Mouse (Mus musculus) hindbrain, embryonic 12.5 days (tissue): ENCODE data around the gene Clip4. TPM values are rescaled to one million over a fixed set of nuclear protein-coding genes. Genes with fewer than 3 reads are reported as not detected.

Source experiments
- ATAC-seq: fragments of 200-750 bp; cut with Nextera tagmentation; 2 replicates; pipeline ENCODE4 v1.8.0; 2017; ENCODE audit warnings: moderate TSS enrichment; ENCODE audit not compliant: low FRiP score
- H3K27ac ChIP-seq: fragments of 300-500 bp; sonication (generic); 2 replicates; pipeline ENCODE4 v1.5.1; 2016; ENCODE audit warnings: mild to moderate bottlenecking
- H3K27me3 ChIP-seq: fragments of 300-500 bp; sonication (generic); 2 replicates; pipeline ENCODE4 v1.6.1; 2016; ENCODE audit warnings: mild to moderate bottlenecking
- H3K36me3 ChIP-seq: fragments of 300-500 bp; sonication (generic); 2 replicates; pipeline ENCODE4 v1.6.1; 2016; ENCODE audit warnings: mild to moderate bottlenecking
- H3K4me1 ChIP-seq: fragments of 300-500 bp; sonication (generic); 2 replicates; pipeline ENCODE4 v1.6.1; 2016
- H3K4me2 ChIP-seq: fragments of 300-500 bp; sonication (generic); replicated peaks from 2 replicates; pipeline ENCODE4 v1.6.1; 2016; ENCODE audit warnings: mild to moderate bottlenecking
- H3K4me3 ChIP-seq: fragments of 300-500 bp; sonication (generic); 2 replicates; pipeline ENCODE4 v1.5.1; 2016; ENCODE audit warnings: mild to moderate bottlenecking
- H3K9ac ChIP-seq: fragments of 300-500 bp; sonication (generic); 2 replicates; pipeline ENCODE4 v1.6.1; 2016; ENCODE audit warnings: mild to moderate bottlenecking, moderate library complexity
- H3K9me3 ChIP-seq: fragments of 300-500 bp; sonication (generic); replicated peaks from 2 replicates; pipeline ENCODE4 v1.6.1; 2016; ENCODE audit warnings: mild to moderate bottlenecking
- whole genome bisulfite sequencing: fragments of 180-500 bp; shearing (Covaris S2); methylation state at CpG from one replicate; pipeline ENCODE4 v1.1.7; 2016; 5-methylcytosine and 5-hydroxymethylcytosine counted together
- polyA plus RNA-seq: library from polyadenylated mRNA; unstranded; fragments of >200 nt; fragmentation: Nextera tagmentation; extraction: Ambion mirVana; gene quantifications from 2 replicates; pipeline ENCODE4 v1.2.1, GENCODE M21; 2016

Clip4 gene
- polyA plus RNA-seq, 1 experiment from 2014 or later, result 7.5 TPM

- Histone ChIP-seq H3K27me3 (no peaks in the 10 kb centered on the region), H3K9me3 (no peaks in the 10 kb centered on the region), H3K4me3 (no peak overlapping the region), H3K9ac (no peak overlapping the region), H3K4me1 (no peaks in the 10 kb centered on the region), H3K4me2 (no peak overlapping the region), H3K36me3 (peaks cover 12% of the 10 kb centered on the region; the same call in 1 of the 2 replicates), H3K27ac (no peak overlapping the region)
- WGBS, result 76% methylated on average over 15 of the region's 15 CpGs
- ATAC-seq, result no peak
Measured at GRCm38 (mm10) chr17:71795521-71796205, 27.4 kb downstream of the Clip4 start.

GRCm38 (mm10) chr17:71803456-71803855, 35.2 kb downstream of the Clip4 start:
- no peak overlapping the region for H3K4me3 ChIP-seq
- no peak for ATAC-seq
- WGBS, result 86% methylated on average over 6 of the region's 6 CpGs

GRCm38 (mm10) chr17:71803876-71804275, 35.6 kb downstream of the Clip4 start:
- H3K27me3 ChIP-seq, result no peaks in the 10 kb centered on the region
- H3K9ac ChIP-seq, result no peak overlapping the region
- no peak for ATAC-seq
- H3K4me3 ChIP-seq, result no peak overlapping the region
- 95% methylated on average over 4 of the region's 4 CpGs for WGBS
- no peaks in the 10 kb centered on the region for H3K9me3 ChIP-seq
- H3K36me3 ChIP-seq, result peaks cover 24% of the 10 kb centered on the region
- H3K27ac ChIP-seq, result no peak overlapping the region
- H3K4me1 ChIP-seq, result no peaks in the 10 kb centered on the region
- H3K4me2 ChIP-seq, result no peak overlapping the region

More at GRCm38 (mm10) chr17:71803456-71803855, 35.2 kb downstream of the Clip4 start:
- Histone ChIP-seq H3K9me3 (no peaks in the 10 kb centered on the region), H3K4me2 (no peak overlapping the region), H3K9ac (no peak overlapping the region), H3K27ac (no peak overlapping the region), H3K4me1 (no peaks in the 10 kb centered on the region), H3K27me3 (no peaks in the 10 kb centered on the region), H3K36me3 (peaks cover 24% of the 10 kb centered on the region)

- 61% methylated on average over 8 of the region's 8 CpGs for WGBS
- no peaks in the 10 kb centered on the region for H3K9me3 ChIP-seq
- H3K4me3 ChIP-seq, result no peak overlapping the region
- no peak overlapping the region for H3K4me2 ChIP-seq
- peaks cover 3% of the 10 kb centered on the region; the same call in 1 of the 2 replicates for H3K4me1 ChIP-seq
- no peak for ATAC-seq
- no peak overlapping the region for H3K27ac ChIP-seq
- H3K9ac ChIP-seq, result no peak overlapping the region
- 0 out of 2 replicates have a peak, but pooled peaks cover 3% of the 10 kb centered on the region for H3K36me3 ChIP-seq
- H3K27me3 ChIP-seq, result no peaks in the 10 kb centered on the region
Measured at GRCm38 (mm10) chr17:71811070-71811469, 42.8 kb downstream of the Clip4 start.

GRCm38 (mm10) chr17:71816136-71816864, 48.0 kb downstream of the Clip4 start:
- Histone ChIP-seq H3K36me3 (peaks cover 8% of the 10 kb centered on the region; the same call in 1 of the 2 replicates), H3K27me3 (no peaks in the 10 kb centered on the region), H3K4me3 (no peak overlapping the region), H3K4me2 (no peak overlapping the region), H3K4me1 (no peaks in the 10 kb centered on the region), H3K9me3 (0 out of 2 replicates have a peak, but pooled peaks cover 3% of the 10 kb centered on the region), H3K9ac (no peak overlapping the region), H3K27ac (no peak overlapping the region)
- WGBS, result 75% methylated on average over 8 of the region's 8 CpGs
- ATAC-seq, result no peak

- Histone ChIP-seq H3K4me3 (no peak overlapping the region), H3K9me3 (0 out of 2 replicates have a peak, but pooled peaks cover 5% of the 10 kb centered on the region), H3K9ac (no peak overlapping the region), H3K27ac (no peak overlapping the region), H3K36me3 (peaks cover 19% of the 10 kb centered on the region; the same call in 1 of the 2 replicates), H3K4me1 (no peaks in the 10 kb centered on the region), H3K4me2 (no peak overlapping the region), H3K27me3 (no peaks in the 10 kb centered on the region)
- WGBS, result 89% methylated on average over 8 of the region's 8 CpGs
- no peak for ATAC-seq
Measured at GRCm38 (mm10) chr17:71823622-71824306, 55.5 kb downstream of the Clip4 start.

- 81% methylated on average over 3 of the region's 3 CpGs for WGBS
- H3K9ac ChIP-seq, result no peak overlapping the region
- H3K36me3 ChIP-seq, result peaks cover 24% of the 10 kb centered on the region; the same call in 1 of the 2 replicates
- H3K4me2 ChIP-seq, result no peak overlapping the region
- H3K4me1 ChIP-seq, result no peaks in the 10 kb centered on the region
- ATAC-seq, result no peak
- no peak overlapping the region for H3K27ac ChIP-seq
- H3K9me3 ChIP-seq, result no peaks in the 10 kb centered on the region
- H3K27me3 ChIP-seq, result no peaks in the 10 kb centered on the region
- H3K4me3 ChIP-seq, result no peak overlapping the region
Measured at GRCm38 (mm10) chr17:71826603-71827002, 58.3 kb downstream of the Clip4 start.

GRCm38 (mm10) chr17:71827627-71828026, 59.4 kb downstream of the Clip4 start:
- Histone ChIP-seq H3K36me3 (peaks cover 24% of the 10 kb centered on the region; the same call in 1 of the 2 replicates), H3K4me1 (no peaks in the 10 kb centered on the region), H3K9me3 (no peaks in the 10 kb centered on the region), H3K27ac (no peak overlapping the region), H3K9ac (no peak overlapping the region), H3K4me2 (no peak overlapping the region), H3K27me3 (no peaks in the 10 kb centered on the region), H3K4me3 (no peak overlapping the region)
- 71% methylated on average over 8 of the region's 8 CpGs for WGBS
- no peak for ATAC-seq

GRCm38 (mm10) chr17:71828647-71829414, 60.6 kb downstream of the Clip4 start:
- ATAC-seq, result no peak; the same call in 1 of the 2 replicates
- Histone ChIP-seq H3K4me3 (no peak overlapping the region), H3K9ac (no peak overlapping the region), H3K4me2 (no peak overlapping the region), H3K27ac (no peak overlapping the region), H3K9me3 (no peaks in the 10 kb centered on the region), H3K4me1 (no peaks in the 10 kb centered on the region), H3K36me3 (peaks cover 24% of the 10 kb centered on the region; the same call in 1 of the 2 replicates), H3K27me3 (no peaks in the 10 kb centered on the region)
- WGBS, result 69% methylated on average over 12 of the region's 12 CpGs

- no peak for ATAC-seq
- H3K27me3 ChIP-seq, result no peaks in the 10 kb centered on the region
Measured at GRCm38 (mm10) chr17:71831960-71832359, 63.7 kb downstream of the Clip4 start.

GRCm38 (mm10) chr17:71862184-71862583, 93.9 kb downstream of the Clip4 start:
- H3K4me1 ChIP-seq, result no peaks in the 10 kb centered on the region
- H3K4me3 ChIP-seq, result no peak overlapping the region
- no peaks in the 10 kb centered on the region for H3K27me3 ChIP-seq
- H3K4me2 ChIP-seq, result no peak overlapping the region
- ATAC-seq, result no peak
- H3K9me3 ChIP-seq, result no peaks in the 10 kb centered on the region
- no peak overlapping the region for H3K9ac ChIP-seq
- WGBS, result 89% methylated on average over 3 of the region's 3 CpGs
- peaks cover 4% of the 10 kb centered on the region; the same call in 1 of the 2 replicates for H3K36me3 ChIP-seq
- H3K27ac ChIP-seq, result no peak overlapping the region

More at GRCm38 (mm10) chr17:71831960-71832359, 63.7 kb downstream of the Clip4 start:
- no peaks in the 10 kb centered on the region for H3K4me1 ChIP-seq
- H3K4me2 ChIP-seq, result no peak overlapping the region
- no peak overlapping the region for H3K4me3 ChIP-seq
- H3K9ac ChIP-seq, result no peak overlapping the region
- peaks cover 14% of the 10 kb centered on the region; the same call in 1 of the 2 replicates for H3K36me3 ChIP-seq
- no peak overlapping the region for H3K27ac ChIP-seq
- no peaks in the 10 kb centered on the region for H3K9me3 ChIP-seq
- 89% methylated on average over 3 of the region's 3 CpGs for WGBS
